Mouse (Mus musculus) olfactory bulb, adult 2 months (tissue): ENCODE data around the gene Rnft2. TPM values are rescaled to one million over a fixed set of nuclear protein-coding genes. Genes with fewer than 3 reads are reported as not detected.

Experiments used
- H3K27ac ChIP-seq: fragments of 200-500 bp; 2 replicates; pipeline ENCODE4 v1.5.1; 2012; ENCODE audit warnings: low read depth, low read length; ENCODE audit not compliant: insufficient read depth
- H3K4me1 ChIP-seq: fragments of 200-500 bp; 2 replicates; pipeline ENCODE4 v1.6.1; 2012; ENCODE audit warnings: low read length; ENCODE audit not compliant: control insufficient read depth, insufficient read depth
- H3K4me3 ChIP-seq: fragments of 200-500 bp; 2 replicates; pipeline ENCODE4 v1.5.1; 2012; ENCODE audit warnings: mild to moderate bottlenecking, low read depth, low read length, moderate library complexity; ENCODE audit not compliant: insufficient read depth
- CTCF ChIP-seq: fragments of 200-500 bp; IDR thresholded peaks from 2 replicates; pipeline ENCODE4 v1.5.1; 2012; ENCODE audit warnings: low read depth, mild to moderate bottlenecking, low read length, moderate library complexity; ENCODE audit not compliant: insufficient read depth
- POLR2A ChIP-seq: fragments of 200-500 bp; IDR thresholded peaks from 2 replicates; pipeline ENCODE4 v1.6.1; 2012; ENCODE audit warnings: mild to moderate bottlenecking, low read depth, low read length, moderate library complexity; ENCODE audit not compliant: insufficient read depth
- WGBS: fragments of 180-500 bp; shearing (Covaris S2); methylation state at CpG from one replicate; pipeline ENCODE4 v1.1.7; 2018; 5-methylcytosine and 5-hydroxymethylcytosine counted together
- polyA plus RNA-seq: library from polyadenylated mRNA; stranded (reverse); fragments of >200 nt; gene quantifications from 2 replicates; pipeline ENCODE4 v1.2.4, GENCODE M21; 2012; ENCODE audit warnings: low replicate concordance; ENCODE audit not compliant: missing spikeins, insufficient read depth, insufficient read length

Rnft2 gene
- polyA plus RNA-seq, 1 experiment, result not detected

- H3K27ac ChIP-seq, result no peak overlapping the region
- H3K4me3 ChIP-seq, result peak overlapping the region; percentile 35
- H3K4me1 ChIP-seq, result peaks cover 35% of the 10 kb centered on the region
- WGBS, result under 1% methylated on average over 25 of the region's 25 CpGs
- no peak for TF ChIP-seq POLR2A
- no peak for TF ChIP-seq CTCF
Observed at GRCm38 (mm10) chr5:118170888-118171529, 73.9 kb downstream of the Rnft2 start.

GRCm38 (mm10) chr5:118169222-118170221, 75.4 kb downstream of the Rnft2 start:
- WGBS, result 13% methylated on average over 114 of the region's 117 CpGs
- Histone ChIP-seq H3K27ac (no peak overlapping the region), H3K4me3 (peak overlapping the region; percentile 76), H3K4me1 (peaks cover 32% of the 10 kb centered on the region)
- TF ChIP-seq POLR2A (no peak), CTCF (0 out of 2 replicates have a peak, but pooled peaks have one; percentile 35)

- Histone ChIP-seq H3K4me1 (peaks cover 30% of the 10 kb centered on the region), H3K4me3 (no peak overlapping the region), H3K27ac (no peak overlapping the region)
- TF ChIP-seq CTCF (no peak), POLR2A (no peak)
- WGBS, result 51% methylated on average over 8 of the region's 8 CpGs
Observed at GRCm38 (mm10) chr5:118167561-118167995, 77.3 kb downstream of the Rnft2 start.

GRCm38 (mm10) chr5:118165462-118165861, 79.5 kb downstream of the Rnft2 start:
- Histone ChIP-seq H3K4me1 (peaks cover 10% of the 10 kb centered on the region; the same call in 1 of the 2 replicates), H3K27ac (no peak overlapping the region), H3K4me3 (no peak overlapping the region)
- TF ChIP-seq CTCF (no peak), POLR2A (no peak)

GRCm38 (mm10) chr5:118164581-118164980, 80.3 kb downstream of the Rnft2 start, which contains the start of gene Hrk:
TSS of gene Hrk (plus strand) at chr5:118164648.
- Histone ChIP-seq H3K4me3 (no peak within 1 kb of the TSS), H3K4me1 (peaks cover 3% of the 10 kb centered on the region; the same call in 1 of the 2 replicates), H3K27ac (no peak within 1 kb of the TSS)
- TF ChIP-seq POLR2A (no peak), CTCF (no peak)
- WGBS, result 44% methylated on average over 12 of the region's 12 CpGs

GRCm38 (mm10) chr5:118160691-118161090, 84.2 kb downstream of the Rnft2 start:
- 57% methylated on average over 4 of the region's 4 CpGs for WGBS
- H3K27ac ChIP-seq, result no peak overlapping the region
- TF ChIP-seq CTCF, result no peak
- TF ChIP-seq POLR2A, result no peak
- no peak overlapping the region for H3K4me3 ChIP-seq
- no peaks in the 10 kb centered on the region for H3K4me1 ChIP-seq

- Histone ChIP-seq H3K4me3 (no peak overlapping the region), H3K4me1 (peaks cover 11% of the 10 kb centered on the region), H3K27ac (no peak overlapping the region)
- TF ChIP-seq CTCF, result no peak
- TF ChIP-seq POLR2A, result no peak
- 63% methylated on average over 4 of the region's 4 CpGs for WGBS
Observed at GRCm38 (mm10) chr5:118156976-118157375, 87.9 kb downstream of the Rnft2 start.

GRCm38 (mm10) chr5:118155565-118155947, 89.4 kb downstream of the Rnft2 start:
- Histone ChIP-seq H3K27ac (no peak overlapping the region), H3K4me3 (peak overlapping the region; percentile 76), H3K4me1 (peaks cover 11% of the 10 kb centered on the region)
- WGBS, result 19% methylated on average over 9 of the region's 9 CpGs
- TF ChIP-seq CTCF (no peak), POLR2A (no peak)

- peaks cover 11% of the 10 kb centered on the region for H3K4me1 ChIP-seq
- H3K4me3 ChIP-seq, result peak within 1 kb of the TSS; percentile 76
- no peak for TF ChIP-seq CTCF
- peak; percentile 64; the same call in 1 of the 2 replicates for TF ChIP-seq POLR2A
- under 1% methylated on average over 67 of the region's 67 CpGs for WGBS
- H3K27ac ChIP-seq, result no peak within 1 kb of the TSS
Observed at GRCm38 (mm10) chr5:118154839-118155564, 89.9 kb downstream of the Rnft2 start, which contains the start of gene Fbxw8. TSS of gene Fbxw8 (minus strand) at chr5:118155464.
